10 mouse cellular contexts compared by ENCODE assay signal in the genomic region with DNA sequence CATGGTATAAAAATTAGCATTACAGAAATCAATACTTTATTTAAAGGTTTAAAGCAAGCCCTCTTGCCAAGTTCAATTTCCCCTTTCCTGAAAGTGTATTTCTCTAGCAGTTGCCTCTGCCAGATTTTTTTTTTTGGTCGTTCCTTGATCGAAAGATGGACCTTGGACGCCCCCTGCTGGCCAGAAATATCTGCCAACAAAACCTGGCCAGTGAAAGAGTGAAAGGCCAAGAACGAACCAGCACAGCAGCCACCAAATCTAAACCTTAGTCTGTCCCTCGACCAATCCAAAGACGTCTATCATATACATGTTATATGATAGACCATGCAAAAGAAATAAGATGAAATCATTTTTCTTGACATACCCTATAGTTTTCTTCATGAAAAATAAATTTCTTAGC. TPM values are rescaled to one million over a fixed set of nuclear protein-coding genes. Genes with fewer than 3 reads are reported as not detected.
DNase-seq lines count a peak whose midpoint lies in the region; ATAC-seq and TF ChIP-seq lines count a peak whose summit lies in the region.
"Had no signal": no experiment of that assay in that cellular context is flagged by ENCODE, and none has a peak within 500 bp of the region (broad histone marks: within the 10 kb centered on the region; RNA-seq: fewer than 3 reads in every experiment).

No protein-coding gene starts in this region.

- no peak for TF ChIP-seq POLR2A in liver, adult 2 months (IDR thresholded peaks at IDR 0.05; ENCODE audit: extremely low read depth, insufficient read depth, low read length)

- ATAC-seq in kidney, postnatal 0 days (replicated peaks; ENCODE audit: low FRiP score, low read depth): no peak; the same call in 1 of the 2 replicates

- no peaks in the 10 kb centered on the region for H3K79me2 ChIP-seq in liver, adult 2 months (ENCODE audit: control insufficient read depth, insufficient read depth, low read length)

- WGBS in kidney, postnatal 0 days: 8% methylated on average over 6 of the region's 6 CpGs
- 1% methylated on average over 6 of the region's 6 CpGs for WGBS in liver, adult 2 months

- no peaks in the 10 kb centered on the region for H3K9me3 ChIP-seq in kidney, postnatal 0 days (replicated peaks; ENCODE audit: low read length)
- H3K9me3 ChIP-seq: stomach, embryonic 15.5 days had no signal

- TF ChIP-seq CTCF in kidney, postnatal 0 days (IDR thresholded peaks at IDR 0.05; ENCODE audit: low read depth): peak; percentile 79
- TF ChIP-seq CTCF in liver, adult 2 months (IDR thresholded peaks at IDR 0.05; ENCODE audit: low read depth, low read length): peak; percentile 57

- H3K27me3 ChIP-seq in kidney, postnatal 0 days (ENCODE audit: insufficient read depth, low read length): no peaks in the 10 kb centered on the region
- H3K27me3 ChIP-seq in liver, adult 2 months (ENCODE audit: control insufficient read depth, insufficient read depth, low read length): no peaks in the 10 kb centered on the region
- H3K27me3 ChIP-seq: stomach, embryonic 15.5 days had no signal

- H3K4me2 ChIP-seq in kidney, postnatal 0 days (ENCODE audit: low read length): no peak overlapping the region
- H3K4me2 ChIP-seq: stomach, embryonic 15.5 days had no signal

- no peak overlapping the region for H3K9ac ChIP-seq in kidney, postnatal 0 days (ENCODE audit: low read depth, low read length)
- H3K9ac ChIP-seq in liver, adult 2 months (ENCODE audit: low read depth, low read length): no peak overlapping the region
- H3K9ac ChIP-seq: stomach, embryonic 15.5 days had no signal

- no peak overlapping the region for H3K4me3 ChIP-seq in kidney, postnatal 0 days (replicated peaks; ENCODE audit: low read depth, low read length)
- H3K4me3 ChIP-seq in liver, adult 2 months (ENCODE audit: insufficient read depth, low read depth, low read length): no peak overlapping the region
- H3K4me3 ChIP-seq: erythroblast, embryonic 14.5 days; stomach, embryonic 15.5 days had no signal

- DNase-seq in spleen, adult 18-20 months: peak; percentile 7 to 57
- DNase-seq in spleen, adult 12 weeks (ENCODE audit: low spot score): no peak
- peak; percentile 64 for DNase-seq in cerebellum, adult 8-10 months
- peak; percentile 14 to 66 for DNase-seq in frontal cortex, postnatal 10 days (ENCODE audit: low spot score in 2 of 2)
- DNase-seq in kidney, postnatal 0 days (ENCODE audit: low spot score): peak; percentile 79
- DNase-seq in liver, adult 2 months (ENCODE audit: extremely low read depth, low read depth, low spot score): peak; percentile 55
- DNase-seq in ovary, postnatal 14 days (ENCODE audit: low spot score): peak; percentile 75
- DNase-seq in thymus, postnatal 36 days: peak; percentile 33 to 41

- H3K27ac ChIP-seq in kidney, postnatal 0 days: no peak overlapping the region
- H3K27ac ChIP-seq in liver, adult 2 months (replicated peaks; ENCODE audit: insufficient read depth, low read depth, low read length): no peak overlapping the region
- H3K27ac ChIP-seq: stomach, embryonic 15.5 days had no signal

- no peaks in the 10 kb centered on the region for H3K4me1 ChIP-seq in kidney, postnatal 0 days (replicated peaks; ENCODE audit: insufficient read depth, low read length)
- no peaks in the 10 kb centered on the region for H3K4me1 ChIP-seq in liver, adult 2 months (ENCODE audit: control insufficient read depth, insufficient read depth, low read length)
- H3K4me1 ChIP-seq: stomach, embryonic 15.5 days had no signal

- H3K36me3 ChIP-seq in kidney, postnatal 0 days (ENCODE audit: insufficient read depth, low read length): no peaks in the 10 kb centered on the region
- no peaks in the 10 kb centered on the region for H3K36me3 ChIP-seq in liver, adult 2 months (ENCODE audit: control insufficient read depth, insufficient read depth, low read length)
- H3K36me3 ChIP-seq: stomach, embryonic 15.5 days had no signal

RNA-seq across cellular contexts. Expression of a gene that starts 23.9 kb away (rescaled TPM):
- polyA plus RNA-seq in kidney, postnatal 0 days (2015; fragmentation: Nextera tagmentation; extraction: Ambion mirVana): not detected in 2 replicates
- not detected in 2 replicates for total RNA-seq in liver, adult 2 months (2014; rRNA removed)
- not detected in 2 replicates for polyA plus RNA-seq in liver, adult 2 months (2012; rRNA removed)
- polyA plus RNA-seq: erythroblast, embryonic 14.5 days; stomach, embryonic 15.5 days had no signal

RNA-seq across cellular contexts. Expression of a gene that starts 55.9 kb away (rescaled TPM):
- polyA plus RNA-seq in kidney, postnatal 0 days (2015; fragmentation: Nextera tagmentation; extraction: Ambion mirVana): not detected in 2 replicates
- total RNA-seq in liver, adult 2 months (2014; rRNA removed): not detected in 2 replicates
- not detected in 2 replicates for polyA plus RNA-seq in liver, adult 2 months (2012; rRNA removed)
- polyA plus RNA-seq: erythroblast, embryonic 14.5 days; stomach, embryonic 15.5 days had no signal
